Mouse (Mus musculus) forebrain, embryonic 10.5 days (tissue): ENCODE measurements at regions not wholly inside any gene's neighbourhood (a gene's known extent, or its start where the extent isn't known, plus 50 kb on each side); places are given as distances from the start of the nearest gene placed in this dataset.

ENCODE experiments used
- DNase-seq: peaks from one replicate; pipeline ENCODE4 v3.0.0-alpha.2; 2017; ENCODE audit warnings: low spot score; ENCODE audit errors: extremely low spot score
- H3K27ac ChIP-seq: fragments of 300-500 bp; sonication (generic); 2 replicates; pipeline ENCODE4 v1.5.1; 2016; ENCODE audit warnings: mild to moderate bottlenecking
- H3K27me3 ChIP-seq: fragments of 300-500 bp; sonication (generic); 2 replicates; pipeline ENCODE4 v1.6.1; 2016; ENCODE audit warnings: mild to moderate bottlenecking; ENCODE audit not compliant: poor library complexity, severe bottlenecking
- H3K36me3 ChIP-seq: fragments of 300-500 bp; sonication (generic); replicated peaks from 2 replicates; pipeline ENCODE4 v1.6.1; 2016; ENCODE audit warnings: mild to moderate bottlenecking, moderate library complexity
- H3K4me1 ChIP-seq: fragments of 300-500 bp; sonication (generic); 2 replicates; pipeline ENCODE4 v1.6.1; 2016
- H3K4me3 ChIP-seq: fragments of 300-500 bp; sonication (generic); 2 replicates; pipeline ENCODE4 v1.5.1; 2016; ENCODE audit warnings: mild to moderate bottlenecking, moderate library complexity
- H3K9me3 ChIP-seq: fragments of 300-500 bp; sonication (generic); 2 replicates; pipeline ENCODE4 v1.6.1; 2016; ENCODE audit warnings: mild to moderate bottlenecking, moderate library complexity
- WGBS: fragments of 180-500 bp; shearing (Covaris S2); methylation state at CpG from one replicate; pipeline ENCODE4 v1.1.7; 2016; 5-methylcytosine and 5-hydroxymethylcytosine counted together

GRCm38 (mm10) chr12:59456175-59456851 lies 236.8 kb upstream of the Fbxo33 start:
- WGBS: 62% methylated on average over 5 of the region's 5 CpGs
- no peaks in the 10 kb centered on the region for H3K27me3 ChIP-seq
- H3K4me3 ChIP-seq: no peak overlapping the region

GRCm38 (mm10) chr12:59415051-59415450 lies 195.5 kb upstream of the Fbxo33 start:
- Histone ChIP-seq H3K36me3 (no peaks in the 10 kb centered on the region), H3K27ac (no peak overlapping the region), H3K4me3 (no peak overlapping the region), H3K27me3 (no peaks in the 10 kb centered on the region), H3K4me1 (no peaks in the 10 kb centered on the region), H3K9me3 (no peaks in the 10 kb centered on the region)
- WGBS: 93% methylated on average over 6 of the region's 6 CpGs
- no peak for DNase-seq

More at GRCm38 (mm10) chr12:59456175-59456851, 236.8 kb upstream of the Fbxo33 start:
- H3K9me3 ChIP-seq: no peaks in the 10 kb centered on the region
- H3K4me1 ChIP-seq: peaks cover 9% of the 10 kb centered on the region
- no peak for DNase-seq
- no peak overlapping the region for H3K27ac ChIP-seq
- H3K36me3 ChIP-seq: no peaks in the 10 kb centered on the region

GRCm38 (mm10) chr12:59411491-59411890 lies 192.0 kb upstream of the Fbxo33 start:
- Histone ChIP-seq H3K36me3 (no peaks in the 10 kb centered on the region), H3K4me3 (no peak overlapping the region), H3K9me3 (no peaks in the 10 kb centered on the region), H3K4me1 (no peaks in the 10 kb centered on the region), H3K27ac (no peak overlapping the region), H3K27me3 (no peaks in the 10 kb centered on the region)
- no peak for DNase-seq
- 29% methylated on average over 1 of the region's 1 CpGs for WGBS

GRCm38 (mm10) chr12:59391103-59391502 lies 171.6 kb upstream of the Fbxo33 start:
- 85% methylated on average over 3 of the region's 3 CpGs for WGBS
- no peaks in the 10 kb centered on the region for H3K36me3 ChIP-seq
- no peak overlapping the region for H3K27ac ChIP-seq
- H3K27me3 ChIP-seq: no peaks in the 10 kb centered on the region
- no peak overlapping the region for H3K4me3 ChIP-seq
- no peaks in the 10 kb centered on the region for H3K4me1 ChIP-seq
- H3K9me3 ChIP-seq: no peaks in the 10 kb centered on the region
- DNase-seq: no peak

- H3K4me3 ChIP-seq: no peak overlapping the region
- H3K9me3 ChIP-seq: no peaks in the 10 kb centered on the region
- peak; percentile 23 for DNase-seq
- WGBS: 32% methylated on average over 3 of the region's 3 CpGs
- H3K36me3 ChIP-seq: no peaks in the 10 kb centered on the region
- no peaks in the 10 kb centered on the region for H3K27me3 ChIP-seq
- no peaks in the 10 kb centered on the region for H3K4me1 ChIP-seq
- no peak overlapping the region for H3K27ac ChIP-seq
These were observed 163.3 kb upstream of the Fbxo33 start for GRCm38 (mm10) chr12:59382812-59383211.

GRCm38 (mm10) chr12:59341586-59341985 lies 122.1 kb upstream of the Fbxo33 start:
- WGBS: 92% methylated on average over 2 of the region's 2 CpGs
- no peak overlapping the region for H3K4me3 ChIP-seq
- H3K4me1 ChIP-seq: no peaks in the 10 kb centered on the region
- no peaks in the 10 kb centered on the region for H3K9me3 ChIP-seq
- H3K27ac ChIP-seq: no peak overlapping the region
- no peak for DNase-seq
- no peaks in the 10 kb centered on the region for H3K27me3 ChIP-seq
- no peaks in the 10 kb centered on the region for H3K36me3 ChIP-seq

GRCm38 (mm10) chr12:59330753-59331152 lies 111.2 kb upstream of the Fbxo33 start:
- no peak for DNase-seq
- 65% methylated on average over 2 of the region's 2 CpGs for WGBS
- Histone ChIP-seq H3K27me3 (no peaks in the 10 kb centered on the region), H3K36me3 (no peaks in the 10 kb centered on the region), H3K9me3 (no peaks in the 10 kb centered on the region), H3K27ac (no peak overlapping the region), H3K4me1 (no peaks in the 10 kb centered on the region), H3K4me3 (no peak overlapping the region)

- H3K27ac ChIP-seq: no peak overlapping the region
- H3K27me3 ChIP-seq: no peaks in the 10 kb centered on the region
- DNase-seq: no peak
- WGBS: 73% methylated on average over 1 of the region's 1 CpGs
- H3K9me3 ChIP-seq: no peaks in the 10 kb centered on the region
- H3K4me3 ChIP-seq: no peak overlapping the region
- no peaks in the 10 kb centered on the region for H3K4me1 ChIP-seq
- no peaks in the 10 kb centered on the region for H3K36me3 ChIP-seq
These were observed 93.2 kb upstream of the Fbxo33 start for GRCm38 (mm10) chr12:59312703-59313102.

GRCm38 (mm10) chr12:59307958-59308357 lies 88.4 kb upstream of the Fbxo33 start:
- 77% methylated on average over 1 of the region's 1 CpGs for WGBS

GRCm38 (mm10) chr12:59304522-59304921 lies 85.0 kb upstream of the Fbxo33 start:
- no peaks in the 10 kb centered on the region for H3K27me3 ChIP-seq
- no peaks in the 10 kb centered on the region for H3K4me1 ChIP-seq
- DNase-seq: no peak
- H3K27ac ChIP-seq: no peak overlapping the region
- 66% methylated on average over 6 of the region's 6 CpGs for WGBS
- no peaks in the 10 kb centered on the region for H3K36me3 ChIP-seq
- H3K4me3 ChIP-seq: no peak overlapping the region
- H3K9me3 ChIP-seq: no peaks in the 10 kb centered on the region

More at GRCm38 (mm10) chr12:59307958-59308357, 88.4 kb upstream of the Fbxo33 start:
- no peaks in the 10 kb centered on the region for H3K9me3 ChIP-seq
- H3K4me1 ChIP-seq: no peaks in the 10 kb centered on the region
- H3K4me3 ChIP-seq: no peak overlapping the region
- H3K27ac ChIP-seq: no peak overlapping the region
- no peaks in the 10 kb centered on the region for H3K27me3 ChIP-seq
- no peaks in the 10 kb centered on the region for H3K36me3 ChIP-seq
- no peak for DNase-seq
